Mouse (Mus musculus) forelimb bud, embryonic 11.5 days (tissue): ENCODE results near the gene Hist1h1d.

ENCODE experiments used
- DNase-seq: peaks from one replicate; pipeline ENCODE4 v3.0.0-alpha.2; 2012; ENCODE audit warnings: low read depth, low spot score

The Hist1h1d gene

GRCm38 (mm10) chr13:23552962-23553361 is at the start of gene Hist1h1d:
TSS of gene Hist1h1d (plus strand) at chr13:23553262.
- DNase-seq: no peak

GRCm38 (mm10) chr13:23503797-23504196 is 49.3 kb upstream of the Hist1h1d start:
- peak; percentile 77 for DNase-seq

DNA sequence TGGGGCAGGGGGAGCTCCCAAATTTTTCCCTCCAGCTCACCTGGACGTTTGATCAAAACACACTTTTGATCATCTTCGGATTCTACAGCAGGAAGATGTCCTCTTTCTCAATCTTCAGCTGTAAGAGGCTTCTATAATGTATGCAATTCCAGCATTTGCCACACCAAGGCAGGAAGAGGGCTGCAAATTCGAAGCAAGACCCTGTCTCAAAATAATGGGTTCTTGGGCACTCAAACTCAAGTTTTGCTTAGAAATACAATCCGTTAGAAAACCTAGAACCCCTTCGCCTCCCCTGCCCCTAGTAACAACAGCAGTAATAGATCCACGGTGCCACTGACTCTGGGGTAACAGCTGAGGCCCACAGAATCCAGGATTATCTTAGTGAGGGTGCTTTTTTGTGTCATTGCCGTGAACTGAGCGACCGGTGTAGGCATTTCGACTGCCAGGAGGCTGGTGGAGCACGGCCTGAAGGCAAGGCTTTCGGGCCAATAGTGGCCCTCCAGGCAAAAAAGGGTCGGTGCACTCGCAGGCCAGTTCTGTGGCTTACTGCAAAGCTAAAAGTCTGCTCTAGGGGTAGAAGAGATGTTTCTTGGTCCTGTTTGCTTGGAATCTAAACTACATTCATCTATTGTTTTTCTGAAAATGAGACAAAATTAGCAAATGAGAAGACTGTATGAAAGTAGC is 47.3 kb upstream of the Hist1h1d start:
- DNase-seq: no peak

DNA sequence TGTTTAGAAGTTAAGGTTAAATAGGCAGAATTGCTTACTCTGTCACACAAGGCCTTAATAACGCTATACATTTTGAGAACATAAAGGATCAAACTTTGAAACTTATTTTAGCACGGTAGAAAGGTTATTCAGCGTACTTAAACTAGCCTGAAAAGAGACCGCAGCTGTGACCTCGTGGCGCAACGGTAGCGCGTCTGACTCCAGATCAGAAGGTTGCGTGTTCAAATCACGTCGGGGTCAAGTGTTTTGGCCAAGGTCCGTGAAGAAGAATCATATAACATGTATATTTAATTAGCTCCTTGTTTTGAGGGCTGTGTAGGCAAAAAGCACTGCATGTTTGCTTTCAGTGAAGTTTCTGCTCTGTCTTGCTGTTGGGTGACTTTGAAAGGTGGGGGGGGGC is 46.7 kb upstream of the Hist1h1d start:
- peak; percentile 83 for DNase-seq

DNA sequence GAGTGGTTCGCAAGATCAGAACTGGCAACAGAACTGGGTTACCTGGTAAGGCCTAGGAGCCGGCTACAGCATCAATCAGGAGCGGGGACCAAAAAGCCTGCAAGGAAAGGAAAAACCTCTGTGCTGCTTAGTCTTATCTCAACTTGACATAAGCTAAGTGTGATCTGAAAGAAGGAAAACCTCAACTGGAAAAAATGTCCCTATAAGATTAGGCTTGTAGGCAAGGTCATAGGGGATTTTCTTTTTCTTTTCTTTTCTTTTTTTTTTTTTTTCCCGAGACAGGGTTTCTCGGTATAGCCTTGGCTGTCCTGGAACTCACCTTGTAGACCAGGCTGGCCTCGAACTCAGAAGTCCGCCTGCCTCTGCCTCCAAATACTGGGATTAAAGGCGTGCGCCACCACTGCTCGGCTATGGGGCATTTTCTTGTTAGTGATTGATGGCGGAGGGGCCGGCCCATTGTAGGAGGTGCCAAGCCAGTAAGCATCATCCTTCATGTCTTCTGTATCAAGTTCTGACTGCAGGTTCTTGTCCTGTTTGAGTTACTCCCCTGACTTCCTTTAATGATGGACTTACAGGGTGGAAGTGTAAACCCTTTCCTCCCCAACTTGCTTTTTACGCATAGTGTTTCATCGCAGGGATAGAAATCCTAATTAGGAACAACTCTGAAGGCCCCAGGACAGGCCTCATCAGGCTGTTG is 46.1 kb upstream of the Hist1h1d start:
- no peak for DNase-seq

- DNase-seq: no peak
Measured at GRCm38 (mm10) chr13:23510127-23510526, 42.9 kb upstream of the Hist1h1d start.

- DNase-seq: no peak
Measured at GRCm38 (mm10) chr13:23513517-23513916, 39.5 kb upstream of the Hist1h1d start.

DNA sequence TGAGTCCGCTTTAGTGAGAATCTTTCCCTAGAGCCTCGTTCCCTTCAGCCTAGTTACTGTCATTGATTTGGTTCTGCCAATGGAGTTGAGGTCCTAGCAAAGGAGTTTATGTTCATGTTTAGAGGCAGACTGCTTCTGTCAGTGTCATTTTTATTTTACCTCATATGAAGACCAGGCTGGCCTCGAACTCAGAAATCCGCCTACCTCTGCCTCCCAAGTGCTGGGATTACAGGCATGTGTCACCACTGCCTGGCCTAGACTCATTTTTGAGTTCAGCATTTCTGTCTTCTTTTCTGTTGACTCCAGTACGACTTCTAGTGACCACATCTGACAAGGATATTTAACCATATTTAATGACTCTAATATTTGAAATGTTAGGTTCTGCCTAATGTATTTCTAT is 37.8 kb upstream of the Hist1h1d start:
- DNase-seq: no peak

- no peak for DNase-seq
Measured at GRCm38 (mm10) chr13:23515826-23516620, 37.0 kb upstream of the Hist1h1d start.

- no peak for DNase-seq
Measured at GRCm38 (mm10) chr13:23516822-23517602, 36.0 kb upstream of the Hist1h1d start.

GRCm38 (mm10) chr13:23517603-23518294 is 35.3 kb upstream of the Hist1h1d start:
- peak; percentile 91 for DNase-seq

- no peak for DNase-seq
Measured at GRCm38 (mm10) chr13:23518295-23518603, 34.8 kb upstream of the Hist1h1d start.

- DNase-seq: peak; percentile 83
Measured at GRCm38 (mm10) chr13:23518885-23519284, 34.2 kb upstream of the Hist1h1d start.

DNA sequence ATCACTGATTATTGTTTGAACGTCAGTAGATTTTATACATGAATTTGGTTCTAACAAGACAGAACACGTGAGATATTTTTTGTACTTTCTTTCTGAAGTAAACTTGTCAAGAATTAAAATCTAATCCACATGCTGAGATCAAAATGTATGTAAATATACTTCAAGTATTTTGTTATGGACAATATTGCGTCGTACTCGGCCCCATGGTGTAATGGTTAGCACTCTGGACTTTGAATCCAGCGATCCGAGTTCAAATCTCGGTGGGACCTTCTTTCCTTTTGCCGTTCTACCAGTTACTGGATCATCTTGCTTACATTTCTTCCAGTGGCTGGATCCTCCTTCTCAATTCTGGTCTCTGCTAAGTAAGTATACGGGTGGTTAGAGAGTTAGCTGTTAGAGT is 33.6 kb upstream of the Hist1h1d start:
- peak; percentile 84 for DNase-seq

DNA sequence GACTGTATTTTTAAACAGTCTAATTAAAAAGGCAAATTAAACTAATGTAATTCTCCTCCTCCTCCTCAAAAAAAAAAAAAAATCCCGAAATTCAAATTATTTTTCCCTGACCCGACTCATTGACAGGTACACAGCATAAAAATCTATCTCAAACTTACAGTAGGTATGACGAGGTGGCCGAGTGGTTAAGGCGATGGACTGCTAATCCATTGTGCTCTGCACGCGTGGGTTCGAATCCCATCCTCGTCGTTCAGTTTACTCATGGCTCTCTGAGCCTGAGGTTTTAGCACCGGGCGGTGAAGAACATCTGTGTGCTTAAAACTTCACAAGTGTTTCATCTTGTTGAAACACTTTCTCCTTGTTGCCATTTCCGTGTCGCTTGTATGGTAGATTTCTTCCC is 31.4 kb upstream of the Hist1h1d start:
- no peak for DNase-seq

- no peak for DNase-seq
Measured at GRCm38 (mm10) chr13:23523976-23524375, 29.1 kb upstream of the Hist1h1d start.

GRCm38 (mm10) chr13:23524654-23525053 is 28.4 kb upstream of the Hist1h1d start:
- DNase-seq: peak; percentile 91

- DNase-seq: no peak
Measured at GRCm38 (mm10) chr13:23525901-23526300, 27.2 kb upstream of the Hist1h1d start.

- DNase-seq: peak; percentile 93
Measured at GRCm38 (mm10) chr13:23526312-23526711, 26.8 kb upstream of the Hist1h1d start.

DNA sequence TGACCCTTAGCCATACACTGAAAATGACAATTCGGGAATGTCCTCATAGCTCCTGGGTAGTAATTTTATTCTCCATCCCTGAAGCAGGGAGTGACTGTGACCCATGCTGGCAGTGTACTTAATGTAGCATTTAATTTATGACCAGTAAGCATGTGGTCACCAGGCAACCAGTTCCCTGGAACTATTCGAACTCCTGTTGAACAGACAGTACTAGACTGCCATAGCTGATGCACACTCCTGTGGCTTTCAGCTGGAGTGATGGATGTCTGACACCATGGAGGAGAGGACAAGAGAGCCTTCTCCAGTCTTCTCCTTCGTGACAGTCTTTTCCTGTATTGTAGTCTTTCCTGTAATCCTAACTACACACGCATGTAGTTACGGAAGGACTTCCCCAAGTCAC is 24.1 kb upstream of the Hist1h1d start:
- no peak for DNase-seq

DNA sequence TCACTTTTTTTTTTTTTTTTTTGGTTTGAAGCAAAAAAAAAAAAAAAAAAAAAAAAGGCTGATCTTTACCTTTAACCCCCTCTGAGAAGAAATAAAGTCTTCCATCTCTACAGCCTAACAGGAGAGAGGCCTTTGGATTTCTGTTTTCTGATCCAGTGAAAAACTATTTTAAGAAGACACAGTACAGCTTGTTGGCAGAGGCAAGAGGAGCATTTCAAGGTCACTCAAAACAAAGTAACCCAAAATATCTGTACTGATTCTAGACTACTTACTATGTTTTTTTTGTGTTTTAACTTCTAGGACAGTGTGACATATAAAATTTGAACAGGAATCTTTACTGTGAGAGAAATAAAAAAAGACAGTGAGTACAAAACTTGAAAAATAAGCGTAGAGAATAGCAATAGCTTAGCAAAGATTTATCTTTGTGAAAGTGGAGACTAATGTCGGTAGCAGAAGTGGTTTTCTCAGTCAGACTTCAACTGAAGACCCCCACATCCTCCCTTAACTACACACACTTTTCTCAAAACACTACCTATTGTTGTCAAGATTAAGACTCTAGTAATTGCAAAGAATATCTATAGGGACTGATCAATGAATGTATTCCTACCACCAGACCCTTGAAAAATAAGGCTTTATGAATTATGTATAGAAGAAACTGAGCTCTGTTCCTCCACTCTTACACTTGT is 23.4 kb upstream of the Hist1h1d start:
- DNase-seq: no peak
